Mouse (Mus musculus) stomach, embryonic 14.5 days (tissue): Measurements from ENCODE around the gene Porcn. TPM values are rescaled to one million over a fixed set of nuclear protein-coding genes. Genes with fewer than 3 reads are reported as not detected.

ENCODE experiments used
- ATAC-seq: fragments of 200-750 bp; cut with Nextera tagmentation; 2 replicates; pipeline ENCODE4 v1.8.0; 2017; ENCODE audit warnings: low read depth, moderate TSS enrichment; ENCODE audit not compliant: insufficient number of reproducible peaks, insufficient read depth, low FRiP score
- H3K27ac ChIP-seq: fragments of 300-500 bp; sonication (generic); 2 replicates; pipeline ENCODE4 v1.5.1; 2014; ENCODE audit warnings: mild to moderate bottlenecking, low read length, moderate library complexity, mixed read lengths
- H3K27me3 ChIP-seq: fragments of 300-500 bp; sonication (generic); 2 replicates; pipeline ENCODE4 v1.6.1; 2014; ENCODE audit warnings: low read length, control low read depth, mixed read lengths; ENCODE audit not compliant: control insufficient read depth, insufficient read depth
- H3K36me3 ChIP-seq: fragments of 300-500 bp; sonication (generic); 2 replicates; pipeline ENCODE4 v1.6.1; 2014; ENCODE audit warnings: mild to moderate bottlenecking, control low read depth, low read length, moderate library complexity, mixed read lengths; ENCODE audit not compliant: control insufficient read depth, insufficient read depth
- H3K4me1 ChIP-seq: fragments of 300-500 bp; sonication (generic); 2 replicates; pipeline ENCODE4 v1.6.1; 2014; ENCODE audit warnings: low read length, control low read depth, mixed read lengths; ENCODE audit not compliant: control insufficient read depth, insufficient read depth
- H3K4me2 ChIP-seq: fragments of 300-500 bp; sonication (generic); replicated peaks from 2 replicates; pipeline ENCODE4 v1.6.1; 2014; ENCODE audit warnings: low read depth, low read length, control low read depth
- H3K4me3 ChIP-seq: fragments of 300-500 bp; sonication (generic); 2 replicates; pipeline ENCODE4 v1.5.1; 2014; ENCODE audit warnings: low read depth, low read length, control low read depth
- H3K9ac ChIP-seq: fragments of 300-500 bp; sonication (generic); replicated peaks from 2 replicates; pipeline ENCODE4 v1.6.1; 2014; ENCODE audit warnings: low read depth, mild to moderate bottlenecking, control low read depth, low read length, moderate library complexity, mixed read lengths
- H3K9me3 ChIP-seq: fragments of 300-500 bp; sonication (generic); 2 replicates; pipeline ENCODE4 v1.6.1; 2016; ENCODE audit warnings: low read depth, low read length, control low read depth; ENCODE audit not compliant: control insufficient read depth
- WGBS: fragments of 180-500 bp; shearing (Covaris S2); extraction: QIAGEN DNeasy Blood & Tissue Kit; methylation state at CpG from one replicate; pipeline ENCODE4 v1.1.7; 2014; 5-methylcytosine and 5-hydroxymethylcytosine counted together
- polyA plus RNA-seq: library from polyadenylated mRNA; unstranded; fragments of >200 nt; fragmentation: Nextera tagmentation; extraction: Ambion mirVana; gene quantifications from 2 replicates; pipeline ENCODE4 v1.2.1, GENCODE M21; 2014

Porcn gene
- polyA plus RNA-seq, 1 experiment from 2014 or later = 16.9 TPM

DNA sequence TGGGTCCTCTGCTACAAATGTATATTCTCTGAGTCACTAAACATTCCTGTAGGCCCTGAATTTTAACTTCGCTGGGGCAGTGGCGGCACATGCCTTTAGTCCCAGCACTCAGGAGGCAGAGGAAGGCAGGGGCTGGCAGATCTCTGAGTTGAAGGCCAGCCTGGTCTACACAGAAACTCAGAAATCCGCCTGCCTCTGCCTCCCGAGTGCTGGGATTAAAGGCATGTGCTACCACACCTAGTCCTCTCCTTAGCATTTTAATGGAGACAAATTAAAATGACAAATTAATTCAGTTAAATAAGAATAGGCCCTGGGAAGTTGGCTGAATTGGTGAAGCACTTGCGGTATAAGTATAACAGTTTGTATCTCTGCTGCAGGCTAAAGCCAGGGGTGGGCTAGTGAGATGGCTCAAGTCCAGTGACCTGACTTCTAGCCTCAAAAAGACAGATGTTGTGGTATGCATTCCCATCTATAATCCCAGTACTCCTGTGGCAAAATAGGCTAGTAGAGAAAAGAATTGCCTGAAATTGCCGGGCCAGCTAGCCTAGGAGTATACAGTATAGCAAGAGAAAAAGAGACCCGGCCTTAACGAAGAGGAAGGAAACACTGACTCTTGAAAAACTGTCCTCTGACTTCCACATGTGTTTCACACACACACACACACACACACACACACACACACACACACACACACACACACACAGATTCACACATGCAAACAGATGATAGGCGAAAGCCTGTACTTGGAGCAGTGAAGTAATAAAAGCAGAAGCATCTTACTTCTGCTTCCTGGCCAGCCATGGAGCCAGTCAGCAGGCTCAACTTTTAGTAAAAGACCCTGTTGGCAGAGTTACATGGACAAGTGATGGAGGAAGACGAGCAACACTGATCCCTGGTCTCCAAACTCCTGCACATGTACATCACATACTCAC lies 38.3 kb downstream of the Porcn start:
- H3K9me3 ChIP-seq = no peaks in the 10 kb centered on the region
- no peak overlapping the region for H3K4me2 ChIP-seq
- WGBS = 87% methylated on average over 10 of the region's 10 CpGs
- H3K36me3 ChIP-seq = no peaks in the 10 kb centered on the region; the same call in 1 of the 2 replicates
- no peaks in the 10 kb centered on the region for H3K27me3 ChIP-seq
- no peak overlapping the region for H3K9ac ChIP-seq
- H3K4me3 ChIP-seq = no peak overlapping the region
- no peak overlapping the region for H3K27ac ChIP-seq
- no peak for ATAC-seq
- no peaks in the 10 kb centered on the region for H3K4me1 ChIP-seq

DNA sequence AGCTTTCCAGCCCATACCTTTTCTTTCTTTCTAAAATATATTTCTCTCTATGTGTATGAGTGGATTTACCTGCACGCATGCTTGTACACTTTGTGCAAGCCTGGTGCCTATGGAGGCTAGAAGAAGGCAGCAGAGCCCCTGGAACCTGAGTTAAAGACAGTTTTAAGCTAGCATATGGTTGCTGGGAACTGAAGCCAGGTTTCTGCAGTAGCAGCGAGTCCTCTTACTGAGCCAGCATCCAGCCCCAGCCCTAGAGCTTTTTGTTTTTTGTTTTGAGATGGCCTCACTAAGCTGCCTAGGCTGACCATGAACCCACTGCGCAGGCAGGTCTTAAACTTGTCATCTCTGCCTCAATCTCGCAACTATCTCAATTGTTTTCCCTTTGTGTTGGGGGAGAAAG lies 41.9 kb downstream of the Porcn start:
- Histone ChIP-seq H3K9me3 (no peaks in the 10 kb centered on the region), H3K4me3 (no peak overlapping the region), H3K4me1 (no peaks in the 10 kb centered on the region), H3K27me3 (no peaks in the 10 kb centered on the region), H3K9ac (no peak overlapping the region), H3K4me2 (no peak overlapping the region), H3K27ac (no peak overlapping the region), H3K36me3 (no peaks in the 10 kb centered on the region)
- WGBS = 88% methylated on average over 4 of the region's 4 CpGs
- ATAC-seq = no peak

DNA sequence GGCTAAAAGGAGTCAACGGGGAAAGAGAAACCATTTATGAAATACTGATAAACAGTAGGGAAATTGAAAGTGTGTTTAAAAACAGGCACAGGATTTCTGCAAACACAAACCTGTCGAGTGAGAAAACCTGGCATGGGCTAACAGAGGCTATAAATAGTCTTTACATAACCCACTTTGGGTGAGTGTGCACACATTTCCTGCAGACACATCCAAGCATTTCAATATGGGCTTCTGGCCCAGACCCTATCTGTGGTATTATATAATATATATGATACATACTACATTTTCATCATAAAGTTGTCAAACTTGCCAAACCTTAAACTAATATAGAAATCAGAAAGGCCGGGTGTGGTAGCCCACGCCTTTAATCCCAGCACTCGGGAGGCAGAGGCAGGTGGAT lies 43.2 kb downstream of the Porcn start:
- H3K4me2 ChIP-seq = no peak overlapping the region
- no peak overlapping the region for H3K9ac ChIP-seq
- H3K27me3 ChIP-seq = no peaks in the 10 kb centered on the region
- no peak overlapping the region for H3K27ac ChIP-seq
- H3K9me3 ChIP-seq = no peaks in the 10 kb centered on the region
- no peaks in the 10 kb centered on the region for H3K4me1 ChIP-seq
- H3K4me3 ChIP-seq = no peak overlapping the region
- H3K36me3 ChIP-seq = no peaks in the 10 kb centered on the region
- 76% methylated on average over 5 of the region's 5 CpGs for WGBS
- no peak for ATAC-seq

DNA sequence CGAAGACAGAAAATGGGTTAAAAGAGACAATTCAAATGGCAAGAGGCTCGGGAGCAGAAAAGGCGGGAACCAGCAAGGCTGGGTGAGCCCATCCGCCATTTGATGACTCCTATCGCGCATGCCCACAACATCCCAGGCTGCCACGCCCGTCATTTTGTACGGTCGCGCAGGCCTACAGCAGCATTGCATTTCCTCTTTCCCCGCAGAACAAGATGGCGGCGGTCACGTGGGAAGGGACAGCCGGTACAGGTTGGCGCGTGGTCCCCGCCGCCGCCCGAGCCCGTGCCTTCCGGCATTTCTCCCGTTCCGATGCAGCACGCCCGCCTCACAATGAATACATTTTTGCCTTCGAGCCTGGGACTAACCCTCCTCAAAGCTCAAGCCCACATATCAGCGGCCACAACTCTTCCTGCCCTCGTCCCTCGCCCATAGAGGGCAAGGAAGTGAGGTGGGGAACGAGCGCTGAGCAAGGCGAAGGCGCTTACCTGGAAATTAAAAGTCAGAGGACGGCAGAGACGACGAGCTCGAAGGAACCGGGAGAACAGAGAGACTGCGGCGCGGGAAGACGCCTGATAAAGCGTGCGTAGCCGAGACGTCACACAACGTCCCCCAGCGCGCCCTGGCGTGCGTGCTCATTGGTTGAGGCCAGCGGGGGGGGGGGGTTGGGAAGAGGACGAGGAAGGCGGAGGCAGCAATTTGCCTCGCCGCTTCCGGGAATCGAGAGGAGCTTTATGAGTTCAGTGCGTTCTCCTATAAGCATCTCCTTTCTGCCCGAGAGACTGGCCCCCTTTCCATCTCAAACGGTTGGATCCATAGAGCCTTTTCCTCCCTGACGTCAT lies 61.0 kb downstream of the Porcn start, which contains the start of gene Rbm3:
Gene Rbm3, minus strand, starts transcription at position 728 of the 839 bp plus-strand sequence.
- no peaks in the 10 kb centered on the region for H3K27me3 ChIP-seq
- 19% methylated on average over 64 of the region's 65 CpGs for WGBS
- no peaks in the 10 kb centered on the region for H3K9me3 ChIP-seq
- H3K4me3 ChIP-seq = peak within 1 kb of the TSS; percentile 58
- peak within 1 kb of the TSS; percentile 71 for H3K9ac ChIP-seq
- H3K4me2 ChIP-seq = peak within 1 kb of the TSS; percentile 59
- ATAC-seq = peak; percentile 95
- peaks cover 11% of the 10 kb centered on the region for H3K36me3 ChIP-seq
- H3K4me1 ChIP-seq = peaks cover 4% of the 10 kb centered on the region; the same call in 1 of the 2 replicates
- H3K27ac ChIP-seq = peak within 1 kb of the TSS; percentile 98

Other genes with a start within 250 kb of the Porcn start
- gene Gata1, start 228.5 kb downstream of the Porcn start, polyA plus RNA-seq = 0.73 and 0.90 TPM in 2 replicates
- gene Glod5, start 188.0 kb downstream of the Porcn start, polyA plus RNA-seq = not detected in 2 replicates
- 55.8 and 57.5 TPM in 2 replicates for gene Suv39h1, start 131.8 kb downstream of the Porcn start, polyA plus RNA-seq
- gene Was, start 116.0 kb downstream of the Porcn start, polyA plus RNA-seq = 0.30 and 0.62 TPM in 2 replicates
- gene Wdr13, start 73.6 kb downstream of the Porcn start, polyA plus RNA-seq = 27.9 and 28.0 TPM in 2 replicates
- gene Rbm3, start 60.6 kb downstream of the Porcn start, polyA plus RNA-seq = 494 and 570 TPM in 2 replicates
- gene Tbc1d25, start 30.3 kb downstream of the Porcn start, polyA plus RNA-seq = 12.6 and 14.6 TPM in 2 replicates
- gene Ebp, start 13.0 kb downstream of the Porcn start, polyA plus RNA-seq = 38.5 and 41.1 TPM in 2 replicates
- 41.5 and 47.9 TPM in 2 replicates for gene Ftsj1, start 45.9 kb upstream of the Porcn start, polyA plus RNA-seq
- gene Slc38a5, start 64.6 kb upstream of the Porcn start, polyA plus RNA-seq = 13.0 and 13.8 TPM in 2 replicates
- gene Ssxb10, start 120.9 kb upstream of the Porcn start, polyA plus RNA-seq = not detected in 2 replicates
- not detected in 2 replicates for gene Ssxb9, start 160.5 kb upstream of the Porcn start, polyA plus RNA-seq
- gene Ssxb1, start 206.8 kb upstream of the Porcn start, polyA plus RNA-seq = not detected in 2 replicates